Mouse (Mus musculus) lung, postnatal 25 days (tissue): ENCODE data around the gene Togaram1.

Source experiments
- DNase-seq: peaks from one replicate; pipeline ENCODE4 v3.0.0; 2022; ENCODE audit warnings: low spot score

The Togaram1 gene

DNA sequence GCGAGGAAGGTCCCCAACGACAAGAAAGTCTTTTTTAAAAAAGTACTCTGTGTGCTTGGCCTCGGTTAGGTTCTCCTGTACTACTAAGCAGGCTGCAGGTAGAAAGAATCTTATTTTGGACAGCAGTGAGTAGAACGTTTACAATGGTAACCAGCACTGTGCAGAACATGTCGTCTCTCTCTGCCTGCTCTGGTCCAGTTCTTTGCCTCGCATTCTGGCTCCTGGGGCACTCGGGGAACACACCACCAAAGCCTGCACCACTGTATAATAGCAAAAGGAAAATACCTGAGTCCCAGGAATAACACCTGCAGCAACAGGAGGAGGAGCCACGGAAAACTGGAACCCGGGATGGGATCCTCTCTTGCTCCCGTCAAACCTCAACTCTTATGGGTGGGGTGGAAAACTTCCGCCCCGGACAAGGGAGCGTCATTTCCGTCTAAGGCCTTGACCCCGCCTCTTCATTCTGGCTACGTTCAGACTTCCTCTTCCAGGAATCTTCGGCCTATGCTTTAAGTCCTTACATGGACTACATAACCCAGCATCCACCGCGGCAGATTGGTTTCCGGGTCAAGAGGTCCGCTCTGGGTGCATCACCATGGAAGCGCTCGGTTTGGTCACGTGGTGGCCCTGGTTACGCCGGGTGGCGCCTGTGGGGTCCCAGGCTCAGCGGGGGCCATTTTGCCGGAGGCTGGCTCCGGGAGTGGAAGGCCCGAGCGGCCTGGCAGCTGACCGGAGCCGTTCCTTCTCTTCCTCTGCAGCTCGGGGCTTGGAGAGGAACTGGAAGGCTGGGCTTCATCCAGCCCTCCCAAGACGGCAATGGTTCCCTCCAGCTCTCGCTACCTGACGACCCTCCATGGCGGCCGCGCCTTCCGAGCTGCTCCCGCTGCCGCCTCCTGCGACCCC lies at the start of gene Togaram1, which contains the start of gene Klhl28:
Gene Togaram1 (plus strand): TSS at position 681 of the 903 bp plus-strand sequence.
Gene Klhl28 (minus strand): TSS at position 411 of the 903 bp plus-strand sequence.
- peak; percentile 100 for DNase-seq

GRCm38 (mm10) chr12:64916735-64917134 lies 48.9 kb upstream of the Togaram1 start:
- DNase-seq: no peak

GRCm38 (mm10) chr12:64917578-64918471 lies 47.8 kb upstream of the Togaram1 start, which contains the start of gene Gm527:
Gene Gm527 (plus strand): TSS chr12:64917906.
- DNase-seq: peak; percentile 96

DNA sequence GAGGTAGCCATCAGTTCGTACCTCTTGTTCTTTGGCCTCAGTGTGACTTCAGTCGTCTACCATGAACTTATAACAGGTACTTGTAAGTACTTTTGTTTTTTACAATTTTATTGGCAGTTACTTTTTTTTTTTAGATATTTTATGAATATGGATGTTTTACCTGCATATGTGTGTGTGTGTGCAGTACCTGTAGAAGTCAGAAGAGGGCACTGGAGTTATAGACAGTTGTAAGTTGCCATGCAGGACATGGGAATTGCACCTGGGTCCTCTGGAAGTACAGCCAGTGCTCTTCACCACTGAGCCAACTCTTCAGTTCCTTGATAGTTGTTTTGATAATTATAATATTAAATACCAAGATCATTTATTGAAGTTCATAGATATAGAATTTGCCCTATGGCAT lies 28.1 kb upstream of the Togaram1 start:
- no peak for DNase-seq

GRCm38 (mm10) chr12:64964560-64964959 lies 1.0 kb upstream of the Togaram1 start:
- DNase-seq: no peak

GRCm38 (mm10) chr12:64966101-64966631 lies 562 bp downstream of the Togaram1 start:
- peak; percentile 28 for DNase-seq

DNA sequence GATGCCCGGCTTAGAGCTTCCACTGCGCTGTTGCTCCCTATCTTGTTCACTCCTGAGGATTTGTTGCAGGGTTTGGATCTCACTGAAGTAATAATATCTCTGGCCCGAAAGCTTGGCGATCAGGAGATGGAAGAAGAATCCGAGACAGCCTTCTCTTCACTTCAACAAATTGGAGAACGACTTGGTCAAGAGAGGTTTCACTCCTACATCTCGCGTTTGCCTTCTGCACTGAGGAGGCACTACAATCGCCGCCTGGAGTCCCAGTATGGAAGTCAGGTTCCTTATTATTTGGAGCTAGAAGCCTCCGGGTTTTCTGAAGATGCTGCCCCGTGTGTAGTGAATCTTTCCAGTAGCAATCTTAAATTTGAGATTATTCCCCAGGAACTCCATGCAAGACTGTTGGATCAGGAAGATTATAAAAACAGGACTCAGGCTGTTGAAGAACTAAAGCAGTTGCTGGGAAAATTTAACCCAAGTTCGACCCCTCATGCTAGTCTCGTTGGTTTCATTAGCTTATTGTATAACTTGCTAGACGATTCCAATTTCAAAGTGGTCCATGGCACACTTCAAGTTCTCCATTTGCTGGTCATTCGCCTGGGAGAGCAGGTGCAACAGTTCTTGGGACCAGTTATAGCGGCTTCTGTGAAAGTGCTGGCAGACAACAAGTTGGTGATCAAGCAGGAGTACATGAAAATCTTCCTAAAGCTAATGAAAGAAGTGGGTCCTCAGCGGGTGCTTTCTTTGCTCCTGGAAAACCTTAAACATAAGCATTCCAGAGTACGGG lies 1.2 kb downstream of the Togaram1 start:
- DNase-seq: no peak

DNA sequence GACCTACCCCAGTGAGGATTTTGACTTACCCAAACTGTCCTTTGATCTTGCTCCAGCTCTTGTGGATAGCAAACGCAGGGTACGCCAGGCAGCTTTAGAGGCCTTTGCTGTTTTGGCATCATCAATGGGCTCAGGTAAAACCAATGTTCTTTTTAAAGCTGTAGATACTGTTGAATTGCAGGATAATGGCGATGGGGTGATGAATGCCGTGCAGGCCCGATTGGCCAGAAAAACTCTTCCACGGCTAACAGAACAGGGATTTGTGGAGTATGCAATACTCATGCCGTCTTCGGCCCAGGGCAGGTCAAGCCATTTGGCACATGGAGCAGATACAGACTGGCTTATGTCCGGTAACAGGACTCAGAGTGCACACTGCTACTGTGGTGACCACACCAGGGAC lies 1.9 kb downstream of the Togaram1 start:
- no peak for DNase-seq

- DNase-seq: no peak
These were observed 2.5 kb downstream of the Togaram1 start for GRCm38 (mm10) chr12:64968067-64968466.

- no peak for DNase-seq
These were observed 5.8 kb downstream of the Togaram1 start for GRCm38 (mm10) chr12:64971399-64971798.

DNA sequence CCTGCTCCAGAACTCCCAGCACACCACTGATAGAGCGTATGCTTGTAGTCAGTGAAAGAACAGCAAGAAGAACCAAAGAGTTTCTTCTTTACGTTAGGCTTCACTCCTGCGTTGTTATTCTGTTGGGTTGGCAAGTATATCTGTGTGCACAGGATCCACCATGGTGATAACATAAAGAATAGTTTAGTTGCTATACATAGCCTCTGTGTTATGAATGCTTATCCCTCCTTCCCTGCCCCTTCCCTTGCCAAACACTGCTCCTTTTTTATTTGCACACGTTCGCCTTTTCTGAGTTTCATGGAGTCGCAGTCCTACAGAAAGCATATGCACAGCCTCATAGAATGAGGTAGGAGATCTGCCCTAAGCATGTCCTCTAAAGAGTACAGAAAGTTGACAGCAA lies 6.5 kb downstream of the Togaram1 start:
- DNase-seq: no peak

DNA sequence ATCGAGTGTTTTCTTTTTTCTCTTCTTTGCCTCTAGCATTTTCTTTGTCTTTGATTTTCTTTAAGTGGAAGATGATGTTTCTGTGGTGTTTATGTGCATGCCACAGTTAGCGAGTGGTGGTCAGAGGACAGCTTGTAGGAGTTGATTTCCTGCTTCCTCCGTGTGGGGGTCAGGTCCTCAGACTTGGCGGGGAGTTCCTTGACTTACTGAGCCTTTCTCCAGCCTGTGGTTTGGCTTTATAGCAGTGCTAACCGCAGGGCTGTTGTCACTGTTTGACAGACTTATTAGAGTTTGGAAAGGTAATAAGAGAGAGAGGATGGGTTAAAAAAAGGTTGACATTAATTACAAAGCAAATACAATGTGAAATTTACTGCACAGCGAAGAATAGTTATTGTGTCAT lies 10.0 kb downstream of the Togaram1 start:
- no peak for DNase-seq

GRCm38 (mm10) chr12:64976191-64976590 lies 10.6 kb downstream of the Togaram1 start:
- no peak for DNase-seq

DNA sequence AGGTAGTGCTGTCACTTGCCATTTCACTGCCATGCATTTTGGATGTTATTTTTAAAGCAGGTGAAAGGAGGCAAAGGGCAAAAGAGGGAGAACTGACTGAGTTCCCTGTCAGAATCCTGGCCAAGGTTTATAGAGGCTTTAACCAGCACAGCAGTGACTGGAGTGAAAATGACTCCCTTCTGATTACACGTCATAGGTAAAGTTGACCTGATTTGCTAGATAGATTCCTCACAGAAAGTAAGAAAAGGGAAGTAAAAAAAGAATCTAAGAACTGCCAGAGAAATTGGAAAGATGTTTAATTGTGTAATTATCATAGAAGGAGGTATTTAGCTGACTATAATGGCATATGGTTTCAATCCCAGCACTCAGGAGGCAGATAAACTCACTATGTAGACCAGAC lies 11.9 kb downstream of the Togaram1 start:
- no peak for DNase-seq

DNA sequence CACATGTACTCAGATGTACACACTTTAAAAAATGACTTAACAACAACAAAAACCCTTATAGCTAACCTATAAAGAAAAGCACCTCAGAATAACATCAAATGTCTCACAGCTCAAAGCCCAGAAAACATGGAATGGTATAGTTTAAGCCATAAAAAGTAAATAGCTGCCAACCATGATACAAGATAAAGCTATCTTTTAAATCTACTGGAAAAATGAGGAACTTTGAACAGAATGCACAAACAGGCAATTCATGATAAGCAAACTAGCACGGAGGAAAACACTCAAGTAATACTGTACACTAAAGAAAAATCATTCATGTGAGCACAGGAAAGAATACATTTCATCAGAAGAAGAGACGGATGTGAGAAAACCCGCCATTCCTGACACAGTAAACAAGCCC lies 42.1 kb downstream of the Togaram1 start:
- DNase-seq: no peak

GRCm38 (mm10) chr12:65022842-65023241 lies 57.2 kb downstream of the Togaram1 start:
- no peak for DNase-seq

DNA sequence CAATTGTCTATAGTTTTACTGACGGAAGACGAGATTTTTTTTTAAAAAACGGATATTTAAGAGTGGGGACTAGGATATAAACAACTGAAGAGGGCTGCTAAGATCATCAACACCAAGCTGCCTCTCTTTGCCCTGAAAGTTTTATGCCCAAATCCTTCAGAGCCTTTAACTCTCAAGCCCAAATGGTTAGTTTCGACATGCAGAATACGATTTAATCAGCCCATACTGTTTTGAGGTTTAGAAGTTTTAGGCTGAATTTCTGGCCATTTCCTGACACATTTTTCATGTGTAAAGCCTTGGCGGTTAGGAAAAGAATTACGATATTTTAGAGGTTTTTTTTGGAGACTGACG lies 70.2 kb downstream of the Togaram1 start:
- DNase-seq: no peak

GRCm38 (mm10) chr12:65036190-65036870 lies 70.7 kb downstream of the Togaram1 start, which contains the start of gene Prpf39:
Gene Prpf39 (plus strand): TSS chr12:65036333.
- peak; percentile 92 for DNase-seq

GRCm38 (mm10) chr12:65036892-65037545 lies 71.4 kb downstream of the Togaram1 start:
- no peak for DNase-seq

- DNase-seq: peak; percentile 42
These were observed 71.9 kb downstream of the Togaram1 start for GRCm38 (mm10) chr12:65037546-65037937.
